Mouse (Mus musculus): Measurements from ENCODE around the gene Kcna5. TPM values are rescaled to one million over a fixed set of nuclear protein-coding genes. Genes with fewer than 3 reads are reported as not detected.

Kcna5 gene
- not detected for polyA plus RNA-seq (2012; fragmentation: generic; extraction: Trizol)

GRCm38 (mm10) chr6:126535208-126535910 is at the start of gene Kcna5:
Gene Kcna5 (minus strand): TSS chr6:126535412.

Other genes with a start within 250 kb of the Kcna5 start
- gene Kcna1, start 111.0 kb upstream of the Kcna5 start, polyA plus RNA-seq (2012; fragmentation: generic; extraction: Trizol), result not detected
- gene Kcna6, start 205.3 kb upstream of the Kcna5 start, polyA plus RNA-seq (2012; fragmentation: generic; extraction: Trizol), result not detected